Mouse (Mus musculus): Measurements from ENCODE around the gene Fkbp9.

- TF ChIP-seq POLR2A (IDR thresholded peaks at IDR 0.05; ENCODE audit: borderline replicate concordance, extremely low read depth, low read depth, low read length) (no peak), CTCF (IDR thresholded peaks at IDR 0.05; ENCODE audit: insufficient read depth, low read length) (no peak)
These were observed 72.5 kb downstream of the Fkbp9 start for GRCm38 (mm10) chr6:56904330-56904729.

Data from lung, adult 2 months (tissue).